Comparison of ENCODE assay signal across 26 mouse cellular contexts in genomic region chr2:148532051-148532450, GRCm38 (mm10).
DNase-seq lines count a peak whose midpoint lies in the region; ATAC-seq lines count a peak whose summit lies in the region.
"Had no signal": no experiment of that assay in that cellular context is flagged by ENCODE, and none has a peak within 500 bp of the region (broad histone marks: within the 10 kb centered on the region; RNA-seq: fewer than 3 reads in every experiment).

No protein-coding gene starts in this region.

- H3K36me3 ChIP-seq in heart, embryonic 10.5 days = no peaks in the 10 kb centered on the region
- H3K36me3 ChIP-seq in heart, embryonic 11.5 days (ENCODE audit: control insufficient read depth, insufficient read depth, low read length) = no peaks in the 10 kb centered on the region
- H3K36me3 ChIP-seq: forebrain, embryonic 15.5 days; heart, embryonic 13.5 days; hindbrain, embryonic 13.5 days; limb, embryonic 12.5 days had no signal

- no peak for ATAC-seq in heart, embryonic 11.5 days (replicated peaks; ENCODE audit: insufficient number of reproducible peaks, low FRiP score, low TSS enrichment)
- ATAC-seq in megakaryocyte-erythroid progenitor cell, adult 5-6 weeks (replicated peaks; ENCODE audit: low FRiP score, low TSS enrichment, poor library complexity, severe bottlenecking) = no peak
- ATAC-seq: forebrain, embryonic 15.5 days; inflammation-experienced regulatory T-cells, adult 6 months; liver, postnatal 0 days had no signal

- H3K9me3 ChIP-seq in heart, embryonic 10.5 days = no peaks in the 10 kb centered on the region
- no peaks in the 10 kb centered on the region for H3K9me3 ChIP-seq in heart, embryonic 11.5 days (replicated peaks; ENCODE audit: control insufficient read depth, low read length)
- H3K9me3 ChIP-seq: forebrain, embryonic 15.5 days; heart, embryonic 13.5 days; hindbrain, embryonic 13.5 days; limb, embryonic 12.5 days; megakaryocyte, embryonic 14.5 days had no signal

- no peak for DNase-seq in heart, embryonic 10.5 days (ENCODE audit: low spot score)
- peak; percentile 6 for DNase-seq in R1 (ENCODE audit: low read depth, low spot score)
- peak; percentile 62 for DNase-seq in lung, postnatal 36 days
- DNase-seq in urinary bladder, postnatal 25 days (ENCODE audit: low spot score) = no peak
- DNase-seq: adrenal gland, postnatal 10 days; B cell, adult 2 months; cerebellum, adult 8-10 months; gastrocnemius, postnatal 14 days; kidney, adult 8-10 months; kidney, postnatal 14 days; layer of hippocampus, postnatal 36 days; liver, postnatal 0 days; midbrain, embryonic 14.5 days; retina, postnatal 1 day; right cerebral cortex, postnatal 25 days had no signal

- H3K4me1 ChIP-seq in heart, embryonic 10.5 days = peaks cover 14% of the 10 kb centered on the region; the same call in 1 of the 2 replicates
- H3K4me1 ChIP-seq in heart, embryonic 11.5 days (ENCODE audit: control insufficient read depth, insufficient read depth, low read length) = no peaks in the 10 kb centered on the region
- peaks cover 21% of the 10 kb centered on the region for H3K4me1 ChIP-seq in brown adipose tissue, adult 24 weeks (ENCODE audit: control insufficient read depth, insufficient read depth, insufficient read length, low read length)
- H3K4me1 ChIP-seq: forebrain, embryonic 15.5 days; hindbrain, embryonic 13.5 days had no signal

- no peak overlapping the region for H3K4me2 ChIP-seq in heart, embryonic 11.5 days
- H3K4me2 ChIP-seq: forebrain, embryonic 15.5 days; heart, embryonic 13.5 days; hindbrain, embryonic 13.5 days; limb, embryonic 12.5 days; liver, embryonic 11.5 days had no signal

- no peak overlapping the region for H3K9ac ChIP-seq in heart, embryonic 11.5 days (ENCODE audit: low read depth, low read length)
- H3K9ac ChIP-seq: forebrain, embryonic 15.5 days; heart, embryonic 13.5 days; hindbrain, embryonic 13.5 days; limb, embryonic 12.5 days; liver, postnatal 0 days had no signal

- no peak overlapping the region for H3K4me3 ChIP-seq in heart, embryonic 10.5 days
- H3K4me3 ChIP-seq in heart, embryonic 11.5 days (ENCODE audit: low read depth, low read length) = no peak overlapping the region
- no peak overlapping the region for H3K4me3 ChIP-seq in brown adipose tissue, adult 24 weeks (ENCODE audit: insufficient read depth, low read depth, low read length)
- H3K4me3 ChIP-seq: forebrain, embryonic 15.5 days; heart, embryonic 13.5 days; hindbrain, embryonic 13.5 days; layer of hippocampus, adult 2 months; limb, embryonic 12.5 days; megakaryocyte, embryonic 14.5 days had no signal

- H3K27ac ChIP-seq in heart, embryonic 10.5 days = peak overlapping the region; percentile 42; the same call in 1 of the 2 replicates
- no peak overlapping the region for H3K27ac ChIP-seq in heart, embryonic 11.5 days (ENCODE audit: low read depth, low read length)
- peak overlapping the region; percentile 78; the same call in 1 of the 2 replicates for H3K27ac ChIP-seq in brown adipose tissue, adult 24 weeks (replicated peaks; ENCODE audit: low read depth, low read length)
- H3K27ac ChIP-seq: forebrain, embryonic 15.5 days; heart, embryonic 13.5 days; hindbrain, embryonic 13.5 days; layer of hippocampus, adult 2 months; limb, embryonic 12.5 days had no signal

- H3K27me3 ChIP-seq in heart, embryonic 10.5 days (ENCODE audit: insufficient read depth, poor library complexity, severe bottlenecking) = no peaks in the 10 kb centered on the region
- H3K27me3 ChIP-seq in heart, embryonic 11.5 days (ENCODE audit: control insufficient read depth, insufficient read depth, low read length) = no peaks in the 10 kb centered on the region
- H3K27me3 ChIP-seq: forebrain, embryonic 15.5 days; heart, embryonic 13.5 days; hindbrain, embryonic 13.5 days; limb, embryonic 12.5 days had no signal

- 47% methylated on average over 4 of the region's 4 CpGs for WGBS in heart, embryonic 10.5 days
- WGBS in heart, embryonic 11.5 days (ENCODE audit: insufficient replicate concordance) = 41% methylated on average over 4 of the region's 4 CpGs

Comparison
In these comparisons a context has a peak if more than half of its experiments do, and no peak if none do; other contexts are left out.
1. DNase-seq: peak in R1 (single experiment) and lung, postnatal 36 days (single experiment); none in heart, embryonic 10.5 days (single experiment) and urinary bladder, postnatal 25 days (single experiment).